Mouse (Mus musculus): ENCODE measurements at regions not wholly inside any gene's neighbourhood (a gene's known extent, or its start where the extent isn't known, plus 50 kb on each side); places are given as distances from the start of the nearest gene placed in this dataset.

DNA sequence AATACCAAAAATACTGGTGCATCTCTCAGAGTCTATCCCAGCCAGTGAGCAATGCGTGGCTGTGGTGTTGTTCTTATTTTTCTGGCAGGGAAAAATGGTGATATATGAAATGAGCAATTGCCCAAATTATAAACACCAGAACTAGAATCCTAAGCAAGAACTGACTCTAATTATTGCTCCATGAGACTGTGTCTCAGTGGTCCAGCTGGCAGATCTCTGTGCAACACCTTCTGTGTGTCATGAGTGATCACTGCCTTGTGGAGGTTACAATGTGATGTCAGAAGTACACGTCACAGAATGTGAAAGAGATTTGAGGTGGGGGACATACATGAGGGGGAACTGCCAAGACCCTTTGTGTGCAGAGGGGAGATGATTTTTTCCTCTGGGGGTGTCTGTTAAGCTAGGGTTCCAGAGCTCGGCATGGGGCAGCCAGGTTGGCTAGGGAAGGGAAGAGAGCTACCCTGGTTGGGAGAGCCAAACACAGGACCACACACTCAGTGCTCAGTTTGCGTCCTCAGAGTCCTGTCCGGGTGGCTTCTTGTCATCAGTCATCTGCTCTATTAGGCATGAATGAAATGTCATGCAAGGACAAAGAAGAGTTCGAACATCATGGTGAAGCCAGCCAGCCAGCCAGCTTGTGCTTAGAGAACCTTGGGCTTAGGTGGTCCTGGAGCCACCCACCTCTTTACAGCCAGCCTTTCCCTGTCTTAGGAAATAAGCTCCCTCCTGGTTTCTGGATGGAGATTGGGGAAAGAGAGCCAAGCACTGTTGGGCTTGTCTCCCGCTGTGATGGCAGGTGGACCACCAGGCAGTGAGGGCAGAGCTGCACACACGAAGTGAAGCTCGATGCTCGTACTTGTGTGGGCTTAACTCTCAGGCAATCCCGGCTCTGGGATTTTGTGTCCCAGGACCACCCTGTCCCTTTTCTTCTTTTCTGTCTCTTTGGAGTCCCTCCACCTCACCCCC is 189.5 kb upstream of the Map3k1 start:
- no peak for DNase-seq
- intact Hi-C loops (cut with DNase I), result no loop called here

- no peak for DNase-seq
- intact Hi-C loops (cut with DNase I), result no loop called here
Measured at GRCm38 (mm10) chr13:111999647-112000292, 191.0 kb upstream of the Map3k1 start.

GRCm38 (mm10) chr13:112000293-112000665 is 191.5 kb upstream of the Map3k1 start:
- intact Hi-C loops (cut with DNase I), result no loop called here
- DNase-seq, result no peak

DNA sequence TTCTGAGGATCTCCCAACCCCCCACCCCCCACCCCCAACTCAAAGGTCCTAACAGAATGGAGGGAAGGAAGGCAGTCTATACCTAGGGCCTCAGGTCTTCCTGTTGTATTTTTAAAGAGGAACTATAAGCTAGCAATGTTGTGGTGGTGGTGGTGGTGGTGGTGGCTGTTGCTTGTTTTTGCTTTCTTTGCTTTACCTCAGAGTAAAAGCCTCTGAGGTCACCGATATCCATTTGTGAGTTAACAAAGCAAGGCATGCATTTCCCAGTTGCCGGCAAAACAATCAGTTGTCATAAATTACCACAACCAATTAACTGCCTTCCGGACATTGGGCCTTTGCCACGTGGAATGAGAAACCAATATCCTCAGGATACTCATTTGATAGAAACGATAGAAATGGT is 191.9 kb upstream of the Map3k1 start:
- intact Hi-C loops (cut with DNase I), result no loop called here
- no peak for DNase-seq

DNA sequence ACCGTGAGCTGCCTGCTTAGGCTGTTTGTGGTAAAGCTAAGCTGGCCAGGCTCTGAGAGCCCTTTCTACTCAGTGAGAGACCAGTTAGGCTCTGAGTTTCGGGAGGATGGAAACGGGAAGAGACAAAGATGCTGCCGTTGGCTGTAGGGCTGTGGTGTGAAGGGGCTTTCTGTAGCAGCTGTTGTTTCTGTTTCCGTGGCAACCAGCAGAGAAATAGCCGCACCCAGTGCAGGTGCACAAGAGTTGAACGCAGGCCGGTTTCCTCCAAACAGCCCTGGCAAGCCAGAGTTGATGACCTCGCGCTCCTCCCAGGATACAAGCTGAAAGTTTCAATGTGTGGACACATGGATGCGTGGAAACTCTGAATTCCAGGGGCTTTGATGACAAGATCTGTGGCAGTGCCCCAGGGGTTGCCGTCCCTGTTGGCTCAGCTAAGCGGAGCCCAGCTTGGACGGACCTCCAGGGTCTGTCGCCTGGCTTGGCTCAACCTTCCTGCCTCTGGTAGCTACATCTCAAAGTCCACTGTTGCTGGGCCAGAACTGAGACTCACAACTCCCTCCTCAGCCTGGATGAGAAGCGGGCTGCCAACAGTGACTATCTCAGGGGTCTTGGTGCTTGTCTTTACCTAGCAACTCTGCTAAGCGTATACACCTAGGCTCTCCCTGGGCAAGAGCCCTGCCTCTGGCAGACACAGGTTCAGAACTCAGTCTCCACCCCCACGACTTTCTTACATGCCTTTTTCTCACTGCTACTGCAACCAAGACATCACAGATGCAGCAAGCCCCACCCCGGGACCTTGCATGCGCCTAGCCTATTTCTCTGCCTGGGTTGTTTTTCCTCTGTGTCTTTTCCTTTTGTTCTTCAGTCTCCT is 192.6 kb upstream of the Map3k1 start:
- peak; percentile 22 to 42 for DNase-seq
- intact Hi-C loops (cut with DNase I), result no loop called here

GRCm38 (mm10) chr13:112002661-112003347 is 194.0 kb upstream of the Map3k1 start:
- DNase-seq, result no peak
- intact Hi-C loops (cut with DNase I), result no loop called here

GRCm38 (mm10) chr13:112003445-112003844 is 194.7 kb upstream of the Map3k1 start:
- DNase-seq, result no peak
- intact Hi-C loops (cut with DNase I), result no loop called here

DNA sequence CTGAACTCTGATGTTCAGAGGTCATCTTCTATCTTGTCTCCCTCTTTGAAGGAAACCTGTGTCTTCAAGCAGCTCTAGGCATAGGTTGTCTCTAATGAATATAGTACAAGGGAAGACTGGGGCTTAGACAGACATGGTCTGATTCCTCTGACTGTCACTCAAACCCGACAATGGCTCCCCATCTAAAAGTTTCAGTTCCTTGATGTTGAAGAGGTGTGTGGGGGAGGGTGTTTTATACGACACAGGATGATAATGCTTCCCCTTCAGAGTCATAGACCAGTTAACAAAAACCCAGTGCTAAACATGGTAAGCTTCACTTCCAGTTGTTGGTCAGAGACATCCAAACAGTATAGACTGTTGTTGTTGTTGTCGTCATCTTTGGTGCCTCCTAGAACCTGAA is 195.3 kb upstream of the Map3k1 start:
- intact Hi-C loops (cut with DNase I), result no loop called here

DNA sequence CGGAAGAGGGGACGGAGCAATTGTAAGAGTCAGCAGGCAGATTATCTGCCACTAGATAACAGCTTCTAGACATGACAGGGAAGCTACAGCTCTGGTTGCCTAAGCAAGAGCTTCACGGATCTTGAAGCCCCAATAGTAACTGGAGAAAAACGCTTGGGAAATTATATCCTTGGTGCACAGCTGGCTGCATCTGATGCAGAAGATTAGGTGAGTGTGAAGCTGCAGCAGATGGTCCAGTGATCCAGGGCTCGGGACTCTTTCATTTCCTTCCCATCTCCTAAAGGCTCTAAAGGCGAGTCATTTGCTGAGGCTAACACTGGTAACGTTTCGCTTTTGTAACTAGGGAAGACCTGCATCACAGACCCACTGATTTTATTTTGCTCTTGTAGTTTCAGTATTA is 196.6 kb upstream of the Map3k1 start:
- intact Hi-C loops (cut with DNase I), result loop anchor here (5.0 kb wide), 1 partner anchor 252 kb away; no protein-coding TSS in a partner anchor

More for the DNA sequence above, 195.3 kb upstream of the Map3k1 start:
- DNase-seq, result no peak

DNA sequence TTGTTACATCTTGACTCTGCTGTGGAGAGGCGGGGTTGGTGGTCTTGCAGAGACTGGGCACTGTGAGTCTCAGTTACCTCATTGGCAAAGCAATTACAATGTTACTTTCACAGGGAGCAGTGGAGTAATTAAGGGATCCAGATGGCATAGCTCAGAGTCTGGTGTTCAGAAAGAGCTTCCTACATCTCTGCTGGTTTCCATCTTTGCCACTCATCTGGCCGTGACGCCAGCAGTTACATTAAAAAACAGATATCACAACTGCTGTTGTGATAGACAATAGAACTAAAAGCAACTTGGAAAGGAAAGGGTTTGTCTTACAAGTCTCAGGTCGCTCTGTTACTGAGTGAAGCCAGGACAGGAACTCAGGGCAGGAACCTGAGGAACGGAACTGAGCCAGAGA is 200.0 kb upstream of the Map3k1 start:
- intact Hi-C loops (cut with DNase I), result loop anchor here (5.0 kb wide), 1 partner anchor 248 kb away; no protein-coding TSS in a partner anchor
- DNase-seq, result no peak

More for the DNA sequence above, 196.6 kb upstream of the Map3k1 start:
- no peak for DNase-seq

DNA sequence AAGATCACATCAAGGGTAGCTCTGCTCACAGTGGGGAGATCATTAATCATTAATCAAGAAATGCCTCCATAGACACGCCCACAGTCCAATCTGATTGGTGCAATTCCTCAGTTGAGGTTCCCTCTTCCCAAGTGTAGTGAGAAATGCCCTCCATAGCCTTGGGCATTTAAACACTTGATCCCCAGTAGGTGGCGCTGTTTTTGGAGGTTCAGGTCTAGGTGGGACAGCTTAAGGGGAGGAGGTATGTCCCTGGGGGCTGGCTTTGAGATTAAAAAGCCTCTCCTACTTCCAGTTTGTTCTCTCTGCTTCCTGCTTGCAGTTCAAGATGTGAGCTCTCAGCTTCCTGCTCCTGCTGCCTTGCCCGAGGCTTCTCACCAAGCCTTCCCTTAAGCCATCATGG is 200.5 kb upstream of the Map3k1 start:
- DNase-seq, result no peak
- intact Hi-C loops (cut with DNase I), result loop anchor here (5.0 kb wide), 1 partner anchor 248 kb away; no protein-coding TSS in a partner anchor

GRCm38 (mm10) chr13:112010464-112010863 is 201.7 kb upstream of the Map3k1 start:
- no peak for DNase-seq
- intact Hi-C loops (cut with DNase I), result no loop called here

DNA sequence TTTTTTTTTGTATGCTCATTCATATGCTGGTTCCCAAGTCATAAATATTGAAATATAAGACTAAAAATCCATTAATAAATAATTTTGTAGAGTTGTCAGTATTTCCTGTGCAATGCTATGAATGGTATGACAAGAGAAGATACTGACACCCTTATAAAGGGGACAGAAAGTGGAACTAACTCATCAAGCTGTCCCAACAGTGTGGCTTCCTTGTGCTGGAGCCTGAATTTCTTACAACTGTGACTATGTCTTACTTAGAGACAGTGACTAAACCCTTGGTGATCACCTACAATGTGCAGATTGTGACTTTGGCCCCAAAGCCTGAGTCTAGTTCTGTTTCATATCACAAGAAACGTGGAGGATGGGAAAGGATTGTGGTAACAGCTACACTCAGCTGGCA is 203.8 kb upstream of the Map3k1 start:
- intact Hi-C loops (cut with DNase I), result no loop called here
- no peak for DNase-seq

DNA sequence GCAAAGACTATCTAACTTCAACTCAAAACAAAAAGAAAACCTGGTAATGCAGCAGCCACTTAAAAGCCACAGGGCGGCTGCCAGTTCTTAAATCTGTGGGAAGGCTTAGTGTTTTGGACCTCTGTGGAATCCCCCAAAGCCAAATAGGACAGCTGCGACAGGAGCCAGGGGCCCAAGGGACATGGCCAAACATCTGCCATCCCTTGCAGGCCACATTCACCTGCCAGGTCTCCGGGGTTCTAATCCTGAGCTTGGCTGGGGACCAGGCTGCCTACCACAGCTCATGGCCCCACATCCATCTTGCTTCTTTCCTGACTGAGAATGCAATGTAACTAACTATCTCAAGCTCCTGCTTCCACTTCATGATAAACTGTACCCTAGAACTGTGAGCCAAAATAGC is 206.3 kb upstream of the Map3k1 start:
- intact Hi-C loops (cut with DNase I), result no loop called here

GRCm38 (mm10) chr13:112016280-112016679 is 207.5 kb upstream of the Map3k1 start:
- DNase-seq, result no peak
- intact Hi-C loops (cut with DNase I), result no loop called here

More for the DNA sequence above, 206.3 kb upstream of the Map3k1 start:
- DNase-seq, result no peak

- DNase-seq, result no peak
Measured at GRCm38 (mm10) chr13:112018497-112019281, 209.9 kb upstream of the Map3k1 start.

GRCm38 (mm10) chr13:112019575-112019974 is 210.8 kb upstream of the Map3k1 start:
- DNase-seq, result no peak
- intact Hi-C loops (cut with DNase I), result no loop called here

More at GRCm38 (mm10) chr13:112018497-112019281, 209.9 kb upstream of the Map3k1 start:
- intact Hi-C loops (cut with DNase I), result no loop called here

DNA sequence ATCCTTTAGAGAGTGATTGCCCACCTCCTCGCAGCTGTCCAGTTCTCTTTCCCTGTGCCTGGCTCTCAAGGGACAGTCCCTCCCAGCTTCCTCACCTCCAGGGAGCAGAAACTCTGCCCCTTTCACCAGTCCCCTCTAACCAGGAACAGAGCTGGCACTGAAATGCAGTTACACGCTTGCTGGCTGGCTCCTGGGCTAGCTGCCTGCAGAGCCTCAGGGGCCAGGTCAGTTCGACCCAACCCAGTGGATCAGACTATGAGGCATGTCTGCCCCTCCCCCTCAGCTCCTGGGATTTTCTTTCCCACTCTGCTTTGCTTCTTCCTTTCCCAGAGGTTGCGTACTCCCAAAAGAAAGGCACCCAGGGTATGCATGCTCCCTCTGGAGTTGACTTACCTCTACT is 214.4 kb upstream of the Map3k1 start:
- no peak for DNase-seq
- intact Hi-C loops (cut with DNase I), result no loop called here
